Mouse (Mus musculus) neural tube, embryonic 14.5 days (tissue): ENCODE results near the gene Nampt. TPM values are rescaled to one million over a fixed set of nuclear protein-coding genes. Genes with fewer than 3 reads are reported as not detected.
A peak's percentile ranks its signal among the peaks of the same experiment; 100 is the strongest.

Experiments
- ATAC-seq: fragments of 200-750 bp; cut with Nextera tagmentation; 2 replicates; pipeline ENCODE4 v1.8.0; 2017; ENCODE audit warnings: low read depth, mild to moderate bottlenecking, moderate TSS enrichment, moderate library complexity
- H3K27ac ChIP-seq: fragments of 300-500 bp; sonication (generic); 2 replicates; pipeline ENCODE4 v1.5.1; 2014; ENCODE audit warnings: low read depth, mild to moderate bottlenecking, control low read depth, low read length, moderate library complexity, mixed read lengths
- H3K27me3 ChIP-seq: fragments of 300-500 bp; sonication (generic); 2 replicates; pipeline ENCODE4 v1.6.1; 2014; ENCODE audit warnings: low read length; ENCODE audit not compliant: control insufficient read depth, insufficient read depth
- H3K36me3 ChIP-seq: fragments of 300-500 bp; sonication (generic); 2 replicates; pipeline ENCODE4 v1.6.1; 2014; ENCODE audit warnings: low read length, mixed read lengths; ENCODE audit not compliant: control insufficient read depth, insufficient read depth
- H3K4me1 ChIP-seq: fragments of 300-500 bp; sonication (generic); 2 replicates; pipeline ENCODE4 v1.6.1; 2014; ENCODE audit warnings: low read length; ENCODE audit not compliant: control insufficient read depth, insufficient read depth
- H3K4me2 ChIP-seq: fragments of 300-500 bp; sonication (generic); 2 replicates; pipeline ENCODE4 v1.6.1; 2014; ENCODE audit warnings: mild to moderate bottlenecking, low read depth, low read length, control low read depth
- H3K4me3 ChIP-seq: fragments of 300-500 bp; sonication (generic); 2 replicates; pipeline ENCODE4 v1.5.1; 2014; ENCODE audit warnings: low read depth, low read length, control low read depth, mixed read lengths
- H3K9ac ChIP-seq: fragments of 300-500 bp; sonication (generic); replicated peaks from 2 replicates; pipeline ENCODE4 v1.6.1; 2014; ENCODE audit warnings: low read depth, mild to moderate bottlenecking, control low read depth, low read length, mixed read lengths
- H3K9me3 ChIP-seq: fragments of 300-500 bp; sonication (generic); 2 replicates; pipeline ENCODE4 v1.6.1; 2016; ENCODE audit warnings: low read length; ENCODE audit not compliant: control insufficient read depth
- WGBS: fragments of 180-500 bp; shearing (Covaris S2); extraction: QIAGEN DNeasy Blood & Tissue Kit; methylation state at CpG from one replicate; pipeline ENCODE4 v1.1.7; 2014; 5-methylcytosine and 5-hydroxymethylcytosine counted together
- polyA plus RNA-seq: library from polyadenylated mRNA; unstranded; fragments of >200 nt; fragmentation: Nextera tagmentation; extraction: Ambion mirVana; gene quantifications from 2 replicates; pipeline ENCODE4 v1.2.1, GENCODE M21; 2014

Nampt gene
- polyA plus RNA-seq, 1 experiment from 2014 or later: 32.9 TPM

DNA sequence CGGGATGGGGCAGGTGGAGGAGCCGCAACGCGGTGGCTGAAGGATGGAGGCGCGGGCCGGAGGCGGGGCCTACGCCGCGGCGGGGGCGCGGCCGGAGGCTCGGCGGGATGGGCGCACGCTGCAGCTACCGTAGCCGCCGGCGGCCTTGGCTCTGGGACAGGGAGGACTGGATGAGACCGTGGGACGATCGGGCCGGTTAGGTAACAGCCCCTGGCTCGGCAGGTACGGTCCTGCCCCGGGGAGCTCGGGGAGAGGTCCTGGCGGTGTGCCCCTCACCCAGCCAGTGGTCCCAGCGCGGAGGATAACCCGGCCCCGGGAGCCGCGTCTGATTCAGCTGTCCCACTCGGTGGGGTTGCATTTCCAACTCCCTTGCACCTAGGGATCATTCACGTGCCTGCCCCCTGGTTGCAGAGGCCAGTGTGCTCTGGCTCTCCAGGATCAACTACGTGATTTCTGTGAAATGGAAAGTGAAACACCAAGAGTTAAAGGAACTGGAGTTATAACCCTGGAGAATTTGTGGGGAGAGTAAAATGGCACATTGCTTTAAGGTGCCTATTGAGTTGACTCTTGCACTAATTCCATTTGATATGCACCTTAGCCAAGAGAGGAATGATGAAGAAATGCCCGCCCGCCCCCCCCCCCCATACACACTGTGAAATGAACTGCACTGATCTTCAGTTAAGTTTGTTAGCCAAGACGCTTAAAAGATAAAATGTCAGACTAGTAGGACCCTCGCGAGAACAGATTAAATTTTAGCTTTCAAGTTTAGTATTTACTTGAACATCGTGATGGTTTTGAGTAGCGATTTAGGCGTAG, 1.6 kb downstream of the Nampt start:
- ATAC-seq: peak; percentile 85
- Histone ChIP-seq H3K27ac (peak overlapping the region; percentile 98), H3K9me3 (no peaks in the 10 kb centered on the region), H3K4me3 (peak overlapping the region; percentile 66), H3K27me3 (no peaks in the 10 kb centered on the region), H3K9ac (peak overlapping the region; percentile 74), H3K4me2 (peak overlapping the region; percentile 46), H3K4me1 (no peaks in the 10 kb centered on the region; the same call in 1 of the 2 replicates), H3K36me3 (no peaks in the 10 kb centered on the region; the same call in 1 of the 2 replicates)
- WGBS: 3% methylated on average over 30 of the region's 49 CpGs

DNA sequence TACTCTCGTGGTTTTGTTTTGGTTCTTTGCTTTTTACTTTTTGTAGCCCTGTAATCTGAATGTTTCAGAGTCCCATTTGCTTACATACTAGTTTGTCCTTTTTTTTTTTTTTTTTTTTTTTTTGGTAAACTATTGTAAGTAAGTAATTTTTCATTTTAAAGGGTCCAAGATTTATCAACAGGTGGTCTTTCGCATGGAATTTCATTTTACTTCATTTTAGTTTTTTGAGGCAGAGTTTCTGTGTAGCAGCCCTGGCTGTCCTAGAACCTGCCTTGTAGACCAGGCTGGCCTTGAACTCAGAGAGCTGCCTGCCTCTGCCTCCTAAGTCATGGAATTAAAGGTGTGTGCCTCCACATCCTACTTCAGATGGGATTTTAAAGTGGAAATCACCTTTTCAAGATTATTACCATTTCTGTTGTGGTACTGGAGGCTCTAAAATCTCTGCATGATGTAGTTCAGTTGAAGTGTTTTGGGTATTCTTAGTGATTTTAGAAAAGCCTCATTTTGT, 2.2 kb downstream of the Nampt start:
- WGBS: 46% methylated on average over 2 of the region's 2 CpGs
- ATAC-seq: no peak
- Histone ChIP-seq H3K4me2 (peak overlapping the region; percentile 46), H3K9me3 (no peaks in the 10 kb centered on the region), H3K27ac (no peak overlapping the region), H3K36me3 (no peaks in the 10 kb centered on the region; the same call in 1 of the 2 replicates), H3K4me1 (no peaks in the 10 kb centered on the region; the same call in 1 of the 2 replicates), H3K27me3 (no peaks in the 10 kb centered on the region), H3K9ac (no peak overlapping the region), H3K4me3 (peak overlapping the region; percentile 66)

DNA sequence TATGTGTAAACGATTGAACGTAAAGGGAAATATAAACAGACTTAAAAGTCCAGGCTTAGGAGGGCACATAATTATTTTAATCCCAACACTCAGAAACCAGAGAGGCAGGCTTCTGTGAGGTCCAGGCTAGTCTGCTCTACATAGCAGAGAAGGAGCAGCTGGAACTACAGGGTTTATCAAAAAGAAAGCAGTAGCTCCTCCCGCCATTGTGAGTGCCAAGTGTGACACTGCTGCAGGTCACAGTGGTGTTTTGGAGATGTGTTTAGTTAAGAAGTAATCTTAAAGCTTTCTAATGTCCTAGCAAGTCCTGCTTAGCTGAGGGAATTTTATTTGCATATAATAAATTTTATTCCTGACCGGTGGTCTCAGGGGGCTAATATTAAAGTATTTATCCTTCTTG, 2.7 kb downstream of the Nampt start:
- WGBS: 78% methylated on average over 4 of the region's 4 CpGs
- Histone ChIP-seq H3K27me3 (no peaks in the 10 kb centered on the region), H3K4me2 (no peak overlapping the region), H3K4me3 (no peak overlapping the region), H3K27ac (no peak overlapping the region), H3K9me3 (no peaks in the 10 kb centered on the region), H3K9ac (no peak overlapping the region), H3K36me3 (no peaks in the 10 kb centered on the region; the same call in 1 of the 2 replicates), H3K4me1 (no peaks in the 10 kb centered on the region; the same call in 1 of the 2 replicates)
- no peak for ATAC-seq

DNA sequence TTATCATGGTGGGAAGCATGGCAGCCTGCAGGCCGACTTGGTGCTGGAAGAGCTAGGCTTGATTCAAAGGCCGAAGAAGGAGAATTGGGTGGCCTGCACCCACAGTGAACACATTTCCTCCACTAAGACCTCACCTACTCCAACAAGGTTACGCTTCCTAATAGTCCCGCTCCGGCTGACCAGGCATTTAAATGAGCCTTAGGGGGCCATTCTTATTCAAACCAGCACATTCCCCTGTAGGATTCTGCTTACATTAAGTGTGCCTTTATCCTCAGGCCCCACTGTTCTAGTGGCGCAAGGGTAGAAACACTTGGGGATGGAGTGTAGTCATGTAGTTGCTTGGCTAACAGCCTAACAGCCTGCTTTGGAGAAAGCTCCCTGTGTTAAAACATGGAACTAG, 5.2 kb downstream of the Nampt start:
- Histone ChIP-seq H3K9ac (no peak overlapping the region), H3K9me3 (no peaks in the 10 kb centered on the region), H3K4me3 (no peak overlapping the region), H3K4me2 (no peak overlapping the region), H3K4me1 (no peaks in the 10 kb centered on the region), H3K27ac (no peak overlapping the region), H3K36me3 (no peaks in the 10 kb centered on the region; the same call in none of the 2 replicates), H3K27me3 (no peaks in the 10 kb centered on the region)
- WGBS: 31% methylated on average over 6 of the region's 6 CpGs
- ATAC-seq: no peak

DNA sequence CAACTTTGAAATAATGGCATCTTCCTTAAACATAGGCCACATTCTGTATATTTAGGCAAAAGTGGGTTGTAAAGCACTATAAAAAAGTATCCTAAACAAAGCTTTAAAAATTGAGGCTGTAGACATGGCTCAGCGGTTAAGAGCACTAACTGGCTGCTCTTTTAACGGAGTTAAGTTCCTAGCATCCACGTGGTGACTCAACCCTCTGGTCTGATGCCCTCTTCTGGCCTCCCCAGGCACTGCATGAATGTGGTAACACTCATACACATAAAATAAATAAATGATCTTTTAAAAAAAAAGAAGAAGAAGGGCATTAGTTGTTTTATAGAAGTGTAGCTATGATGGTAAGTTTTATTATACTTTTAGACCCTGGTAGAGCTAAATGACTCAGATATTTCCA, 7.6 kb downstream of the Nampt start:
- H3K9me3 ChIP-seq: no peaks in the 10 kb centered on the region
- no peaks in the 10 kb centered on the region for H3K27me3 ChIP-seq
- H3K4me2 ChIP-seq: no peak overlapping the region
- no peak for ATAC-seq
- no peak overlapping the region for H3K4me3 ChIP-seq
- H3K4me1 ChIP-seq: no peaks in the 10 kb centered on the region
- WGBS: 39% methylated on average over 3 of the region's 3 CpGs
- H3K27ac ChIP-seq: no peak overlapping the region
- H3K9ac ChIP-seq: no peak overlapping the region
- H3K36me3 ChIP-seq: no peaks in the 10 kb centered on the region; the same call in none of the 2 replicates

DNA sequence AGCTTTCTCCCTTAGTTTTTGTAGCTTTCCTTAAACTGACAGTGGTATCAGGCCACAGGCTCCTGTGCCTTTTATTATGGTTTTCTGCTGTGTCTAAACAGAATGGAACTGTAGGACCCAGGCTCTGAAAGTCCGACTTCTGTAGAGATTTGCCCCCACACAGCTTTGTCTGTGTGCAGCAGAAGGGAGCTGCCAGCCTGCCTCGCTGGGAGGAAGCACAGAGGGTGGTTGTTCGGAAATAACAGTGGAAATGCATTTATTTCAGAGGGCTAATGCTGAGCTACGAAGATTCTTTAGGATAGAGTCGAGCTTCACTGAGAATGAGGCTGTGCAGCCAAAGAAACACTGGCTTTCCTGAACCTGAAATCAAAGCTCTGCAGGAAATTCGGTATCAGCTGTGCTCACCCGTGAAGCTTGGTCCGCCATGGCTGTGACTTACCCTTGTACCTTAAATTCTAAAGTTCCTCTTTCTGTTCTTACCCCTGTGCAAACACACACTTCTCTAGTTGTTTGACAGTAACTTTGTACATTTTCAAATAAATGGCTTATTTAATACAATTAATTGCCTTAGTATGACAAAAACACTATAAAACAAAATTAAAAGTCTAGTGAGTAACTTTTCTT, 8.9 kb downstream of the Nampt start:
- H3K4me2 ChIP-seq: no peak overlapping the region
- H3K9ac ChIP-seq: no peak overlapping the region
- ATAC-seq: no peak
- 61% methylated on average over 8 of the region's 8 CpGs for WGBS
- H3K27me3 ChIP-seq: no peaks in the 10 kb centered on the region
- no peak overlapping the region for H3K27ac ChIP-seq
- H3K36me3 ChIP-seq: peaks cover 4% of the 10 kb centered on the region
- H3K4me1 ChIP-seq: no peaks in the 10 kb centered on the region
- H3K9me3 ChIP-seq: no peaks in the 10 kb centered on the region
- H3K4me3 ChIP-seq: no peak overlapping the region

DNA sequence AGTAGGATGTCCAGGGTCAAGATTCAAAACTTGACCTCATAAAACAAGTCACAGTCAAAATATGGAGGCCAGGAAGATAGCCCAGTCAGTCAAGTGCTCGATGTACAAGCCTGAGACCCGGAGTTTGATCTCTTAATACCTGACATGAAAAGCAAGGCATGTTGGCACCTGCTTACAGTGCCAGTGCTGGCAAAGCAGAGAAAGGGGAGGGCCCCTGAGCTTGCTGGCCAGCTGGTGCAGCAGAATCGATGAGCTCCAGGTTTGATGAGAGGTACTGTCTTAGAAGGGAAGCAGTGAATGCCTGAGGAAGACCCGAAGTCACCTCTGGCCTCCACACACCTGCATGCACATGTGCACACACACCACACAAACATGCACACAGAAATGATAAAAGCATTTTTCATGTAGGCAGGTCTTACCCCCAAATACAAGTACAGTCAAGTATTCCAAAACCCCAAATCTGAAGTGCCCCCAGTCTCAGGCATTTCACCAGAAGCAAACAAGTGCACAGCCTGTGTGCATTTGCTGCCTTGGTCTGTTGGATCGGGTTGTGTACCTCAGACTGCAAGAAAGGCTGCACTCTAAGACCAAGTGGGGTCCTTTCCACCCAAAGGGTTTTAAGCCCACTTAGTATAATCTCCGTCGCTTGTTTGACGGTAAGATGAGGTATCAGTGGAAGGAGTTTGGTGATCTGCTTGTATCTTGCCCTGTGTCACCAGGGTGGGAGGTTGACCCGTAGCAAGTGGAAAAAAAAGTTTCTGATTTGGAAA, 10.2 kb downstream of the Nampt start:
- ATAC-seq: no peak
- H3K9me3 ChIP-seq: no peaks in the 10 kb centered on the region
- 93% methylated on average over 9 of the region's 9 CpGs for WGBS

DNA sequence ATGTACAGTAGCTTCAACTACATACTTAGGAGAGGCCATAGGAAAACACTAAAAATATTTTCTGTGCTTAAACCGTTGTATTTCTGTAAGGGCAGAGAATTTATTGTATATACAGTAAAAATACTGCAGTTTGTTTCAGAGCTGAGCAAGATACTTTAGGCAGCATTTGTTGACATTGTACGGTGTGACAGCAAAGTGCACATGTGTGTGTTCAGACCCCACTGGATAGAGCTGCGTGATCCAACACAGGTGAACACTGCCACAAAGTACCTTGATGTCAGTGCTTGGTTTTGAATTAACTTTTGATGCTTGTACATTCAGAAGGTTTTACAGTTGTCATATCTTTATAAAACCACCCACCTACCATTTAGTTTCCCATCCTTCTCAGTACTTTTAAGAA, 12.7 kb downstream of the Nampt start:
- H3K4me1 ChIP-seq: no peaks in the 10 kb centered on the region
- WGBS: 98% methylated on average over 3 of the region's 3 CpGs

More for the DNA sequence above, 10.2 kb downstream of the Nampt start:
- Histone ChIP-seq H3K27ac (no peak overlapping the region), H3K9ac (no peak overlapping the region), H3K4me3 (no peak overlapping the region), H3K36me3 (peaks cover 4% of the 10 kb centered on the region; the same call in 1 of the 2 replicates), H3K4me1 (no peaks in the 10 kb centered on the region), H3K4me2 (no peak overlapping the region), H3K27me3 (no peaks in the 10 kb centered on the region)

More for the DNA sequence above, 12.7 kb downstream of the Nampt start:
- no peak for ATAC-seq
- Histone ChIP-seq H3K9ac (no peak overlapping the region), H3K27ac (no peak overlapping the region), H3K4me3 (no peak overlapping the region), H3K4me2 (no peak overlapping the region), H3K9me3 (no peaks in the 10 kb centered on the region), H3K27me3 (no peaks in the 10 kb centered on the region), H3K36me3 (peaks cover 18% of the 10 kb centered on the region)
